Mouse (Mus musculus) ES-Bruce4 (cell line): ENCODE measurements around the gene Anln. TPM values are rescaled to one million over a fixed set of nuclear protein-coding genes. Genes with fewer than 3 reads are reported as not detected.

Experiments
- H3K27ac ChIP-seq: 2 replicates; pipeline ENCODE4 v1.5.1; 2012; ENCODE audit warnings: low read length, inconsistent platforms; ENCODE audit not compliant: insufficient read depth
- H3K27me3 ChIP-seq: 2 replicates; pipeline ENCODE4 v1.6.1; 2012; ENCODE audit warnings: mild to moderate bottlenecking, low read length, inconsistent platforms; ENCODE audit not compliant: control insufficient read depth, poor library complexity, insufficient read depth, severe bottlenecking
- H3K36me3 ChIP-seq: 2 replicates; pipeline ENCODE4 v1.6.1; 2012; ENCODE audit warnings: inconsistent platforms, mild to moderate bottlenecking, low read length, moderate library complexity; ENCODE audit not compliant: control insufficient read depth, poor library complexity, insufficient read depth, severe bottlenecking
- H3K4me1 ChIP-seq: one replicate; pipeline ENCODE4 v1.8.1; 2011; ENCODE audit warnings: low read length; ENCODE audit not compliant: control insufficient read depth, insufficient read depth
- H3K4me3 ChIP-seq: 2 replicates; pipeline ENCODE4 v1.5.1; 2011; ENCODE audit warnings: low read depth, mild to moderate bottlenecking, low read length
- H3K9ac ChIP-seq: 2 replicates; pipeline ENCODE4 v1.6.1; 2012; ENCODE audit warnings: low read depth, mild to moderate bottlenecking, inconsistent platforms; ENCODE audit not compliant: poor library complexity, severe bottlenecking
- H3K9me3 ChIP-seq: replicated peaks from 2 replicates; pipeline ENCODE4 v1.6.1; 2012; ENCODE audit warnings: mild to moderate bottlenecking, low read length, inconsistent platforms; ENCODE audit not compliant: control insufficient read depth, poor library complexity, insufficient read depth, severe bottlenecking
- CTCF ChIP-seq: IDR thresholded peaks from one replicate; pipeline ENCODE4 v1.8.1; 2011; ENCODE audit warnings: low read depth, low read length
- EP300 ChIP-seq: IDR thresholded peaks from 2 replicates; pipeline ENCODE4 v1.6.1; 2011; ENCODE audit warnings: low read depth, low read length; ENCODE audit not compliant: insufficient read depth
- POLR2A ChIP-seq: IDR thresholded peaks from one replicate; pipeline ENCODE4 v1.8.1; 2011; ENCODE audit warnings: low read length; ENCODE audit not compliant: insufficient read depth
- polyA plus RNA-seq: library from polyadenylated mRNA; stranded (reverse); fragments of >200 nt; gene quantifications from 2 replicates; pipeline ENCODE4 v1.2.4, GENCODE M21; 2011; ENCODE audit warnings: low read depth; ENCODE audit not compliant: missing spikeins, insufficient read depth, insufficient read length

The Anln gene
- polyA plus RNA-seq, 1 experiment = 155 TPM

DNA sequence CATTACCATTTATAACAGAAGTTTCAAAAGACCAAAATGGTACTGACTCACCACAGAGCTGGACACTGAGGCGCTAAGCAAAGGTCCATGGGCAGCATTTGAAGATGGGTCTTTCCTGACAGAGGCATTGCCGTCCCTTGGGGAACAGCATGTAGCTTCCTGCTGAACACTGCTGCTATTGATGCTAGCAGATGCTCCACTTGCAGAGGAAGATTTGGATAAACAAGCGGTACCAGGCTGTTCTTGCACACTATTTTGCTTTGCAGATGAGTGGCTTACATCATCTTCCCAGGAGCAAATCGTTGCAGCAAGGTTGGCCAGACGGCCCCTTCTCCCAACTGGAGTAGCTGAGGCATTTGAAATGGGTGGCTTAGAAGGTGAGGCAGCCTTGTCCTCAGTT lies 12.9 kb downstream of the Anln start:
- peaks cover 7% of the 10 kb centered on the region for H3K9me3 ChIP-seq
- no peak overlapping the region for H3K4me3 ChIP-seq
- peaks cover 82% of the 10 kb centered on the region for H3K36me3 ChIP-seq
- H3K4me1 ChIP-seq = no peaks in the 10 kb centered on the region
- H3K9ac ChIP-seq = no peak overlapping the region
- no peak overlapping the region for H3K27ac ChIP-seq
- no peak for TF ChIP-seq POLR2A
- no peak for TF ChIP-seq CTCF
- no peak for TF ChIP-seq EP300
- H3K27me3 ChIP-seq = no peaks in the 10 kb centered on the region

DNA sequence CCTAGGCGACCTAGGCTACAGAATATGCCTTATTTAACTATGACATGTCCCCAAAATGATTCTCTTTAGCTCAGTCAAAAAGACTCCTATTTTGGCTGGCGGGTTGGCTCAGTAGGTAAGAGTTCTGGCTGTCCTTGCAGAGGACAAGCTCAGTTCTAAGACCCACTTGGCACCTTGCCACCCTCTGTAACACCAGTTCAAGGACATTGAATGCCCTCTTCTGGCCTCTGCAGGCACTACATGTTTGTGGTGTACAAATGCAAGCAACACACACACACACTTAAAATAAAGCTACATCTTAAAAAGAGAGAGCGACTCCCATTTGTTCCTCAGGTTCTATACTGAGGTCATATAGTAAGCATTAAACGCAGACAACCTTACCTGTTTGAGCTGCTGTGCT lies 16.2 kb downstream of the Anln start:
- H3K9ac ChIP-seq = no peak overlapping the region
- no peaks in the 10 kb centered on the region for H3K9me3 ChIP-seq
- peak; percentile 24 for TF ChIP-seq CTCF
- no peak for TF ChIP-seq POLR2A
- TF ChIP-seq EP300 = no peak
- H3K4me1 ChIP-seq = no peaks in the 10 kb centered on the region
- H3K4me3 ChIP-seq = no peak overlapping the region
- no peak overlapping the region for H3K27ac ChIP-seq
- no peaks in the 10 kb centered on the region for H3K27me3 ChIP-seq
- peaks cover 74% of the 10 kb centered on the region for H3K36me3 ChIP-seq

DNA sequence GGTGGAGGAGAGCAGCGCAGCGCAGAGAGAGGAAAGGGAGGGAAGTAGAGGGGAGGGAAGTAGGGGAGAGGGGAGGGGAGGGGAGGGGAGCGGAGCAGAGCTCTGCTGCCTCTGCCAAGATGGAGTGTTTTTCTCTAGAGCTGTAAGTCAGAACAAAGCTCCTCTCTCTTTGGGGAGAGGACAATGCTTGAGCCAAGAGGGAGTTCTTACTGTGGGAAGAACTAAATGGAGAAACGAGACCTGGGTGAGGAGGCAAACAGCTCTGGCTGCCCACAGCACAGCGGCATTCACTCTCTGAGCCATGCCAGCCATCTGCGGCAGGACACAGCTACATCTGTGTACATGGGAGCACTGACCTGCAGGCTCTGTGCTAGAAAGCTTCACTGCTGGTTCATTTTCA lies 21.0 kb downstream of the Anln start:
- Histone ChIP-seq H3K36me3 (peaks cover 61% of the 10 kb centered on the region), H3K9ac (no peak overlapping the region), H3K27ac (no peak overlapping the region), H3K4me1 (peaks cover 3% of the 10 kb centered on the region), H3K9me3 (no peaks in the 10 kb centered on the region), H3K27me3 (no peaks in the 10 kb centered on the region), H3K4me3 (no peak overlapping the region)
- TF ChIP-seq EP300 = no peak
- no peak for TF ChIP-seq POLR2A
- TF ChIP-seq CTCF = no peak

DNA sequence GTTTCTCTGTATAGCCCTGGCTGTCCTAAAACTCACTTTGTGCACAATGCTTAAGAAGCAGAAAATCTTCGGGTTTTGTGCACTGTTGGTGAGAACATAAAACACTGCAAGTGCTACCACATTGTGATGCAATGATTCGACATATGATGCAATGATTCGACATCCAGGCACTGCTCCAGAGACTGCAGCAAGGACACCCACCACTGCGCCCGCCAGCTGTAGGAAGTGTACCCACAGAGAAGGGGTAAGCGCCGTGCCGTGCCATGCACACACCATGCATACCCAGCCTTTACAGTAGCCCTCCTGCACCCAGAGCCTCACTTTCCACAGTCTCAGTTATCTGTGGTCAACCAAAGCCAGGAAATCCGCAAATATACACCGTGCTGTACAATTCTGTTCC lies 22.4 kb downstream of the Anln start:
- no peaks in the 10 kb centered on the region for H3K9me3 ChIP-seq
- H3K4me1 ChIP-seq = peaks cover 3% of the 10 kb centered on the region
- H3K27ac ChIP-seq = no peak overlapping the region
- no peaks in the 10 kb centered on the region for H3K27me3 ChIP-seq
- no peak overlapping the region for H3K4me3 ChIP-seq
- H3K36me3 ChIP-seq = peaks cover 60% of the 10 kb centered on the region
- TF ChIP-seq POLR2A (no peak), CTCF (no peak), EP300 (no peak)
- H3K9ac ChIP-seq = no peak overlapping the region

DNA sequence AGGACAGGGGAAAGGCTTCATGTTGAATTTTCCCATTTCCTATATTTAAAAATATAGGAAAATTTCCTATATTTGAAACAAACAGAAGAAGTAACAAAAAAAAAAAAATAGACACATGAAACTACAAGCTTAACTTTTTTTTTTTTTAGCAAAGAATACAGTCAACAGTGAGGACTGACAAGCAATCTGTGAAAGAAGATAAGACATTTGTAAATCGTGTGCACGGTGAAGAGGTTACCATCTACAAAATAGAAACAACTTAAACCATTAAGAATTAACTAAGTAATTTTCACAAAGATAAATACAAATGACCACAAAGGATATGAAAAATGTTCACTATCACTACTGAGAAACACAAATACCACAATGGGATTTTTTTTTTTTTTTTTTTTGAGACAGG lies 22.8 kb downstream of the Anln start:
- no peak overlapping the region for H3K4me3 ChIP-seq
- no peak overlapping the region for H3K9ac ChIP-seq
- H3K4me1 ChIP-seq = peaks cover 3% of the 10 kb centered on the region
- TF ChIP-seq EP300 (no peak), CTCF (no peak), POLR2A (no peak)
- no peaks in the 10 kb centered on the region for H3K27me3 ChIP-seq
- no peak overlapping the region for H3K27ac ChIP-seq
- H3K36me3 ChIP-seq = peaks cover 60% of the 10 kb centered on the region
- H3K9me3 ChIP-seq = no peaks in the 10 kb centered on the region

DNA sequence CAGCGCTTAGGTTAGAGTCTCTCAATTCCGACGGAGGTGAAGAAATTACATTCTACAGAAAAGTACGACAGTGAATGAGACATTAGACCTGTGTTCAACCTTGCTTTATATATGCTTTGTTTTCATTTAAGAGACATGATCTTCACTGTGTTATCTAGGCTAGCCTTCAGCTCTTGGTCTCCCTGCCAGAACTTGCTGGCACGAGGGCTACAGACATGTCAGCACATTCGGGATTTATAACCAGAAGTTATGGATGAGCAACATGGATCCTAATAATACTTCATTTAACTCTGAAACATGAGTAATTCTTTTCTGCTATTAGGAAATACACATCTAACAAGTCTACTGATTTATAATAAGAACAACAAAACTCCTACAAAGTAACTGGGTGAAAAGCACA lies 28.1 kb downstream of the Anln start:
- Histone ChIP-seq H3K4me1 (peaks cover 3% of the 10 kb centered on the region), H3K9ac (no peak overlapping the region), H3K4me3 (no peak overlapping the region), H3K27me3 (no peaks in the 10 kb centered on the region), H3K36me3 (peaks cover 79% of the 10 kb centered on the region), H3K9me3 (no peaks in the 10 kb centered on the region), H3K27ac (no peak overlapping the region)
- TF ChIP-seq CTCF (no peak), EP300 (no peak), POLR2A (no peak)
